Mouse (Mus musculus): ENCODE measurements around the gene Asic2.

Asic2 gene

DNA sequence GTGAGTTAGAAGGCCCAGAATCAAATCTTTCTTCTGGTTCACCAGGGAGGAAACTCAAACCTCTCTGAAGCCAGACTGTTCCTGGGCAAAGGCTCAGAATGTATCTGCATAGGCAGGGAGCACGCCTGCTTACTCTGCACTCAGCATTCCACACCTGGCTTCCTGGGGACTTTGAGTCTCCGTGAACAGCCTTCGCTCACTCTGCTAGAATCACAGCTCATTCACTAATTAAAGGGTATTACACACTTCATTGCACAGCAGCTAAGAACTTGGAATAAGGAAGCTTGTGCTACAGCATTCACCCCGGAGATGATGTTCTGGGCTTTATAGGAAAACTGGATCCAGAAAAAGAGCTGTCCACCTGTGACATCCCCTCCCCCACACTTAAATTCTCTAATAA, 3.7 kb downstream of the Asic2 start:
- no peak for DNase-seq (ENCODE audit: low read depth, low spot score)

- no peak for DNase-seq (ENCODE audit: low read depth, low spot score)
These were observed 13.9 kb downstream of the Asic2 start for GRCm38 (mm10) chr11:81954398-81954797.

- DNase-seq (ENCODE audit: low read depth, low spot score): no peak
These were observed 20.2 kb downstream of the Asic2 start for GRCm38 (mm10) chr11:81948021-81948420.

DNA sequence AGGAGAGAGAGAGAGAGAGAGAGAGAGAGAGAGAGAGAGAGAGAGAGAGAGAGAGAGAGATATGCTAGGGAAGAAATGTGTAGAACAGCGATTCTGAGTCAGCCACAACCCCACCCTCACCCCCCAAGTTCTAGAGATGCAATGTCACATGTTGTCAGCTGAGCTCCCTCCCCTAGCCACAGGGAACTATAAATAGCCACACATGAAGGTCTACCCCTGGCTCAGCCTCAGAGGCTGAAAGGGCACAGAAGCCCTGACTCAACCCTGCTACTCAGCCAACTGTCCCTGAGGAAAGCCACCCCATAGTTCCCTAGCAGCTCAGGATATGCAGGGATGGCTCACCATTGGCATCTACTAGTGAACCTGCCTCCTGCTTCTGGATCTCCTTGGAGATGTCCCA, 26.1 kb downstream of the Asic2 start:
- no peak for DNase-seq (ENCODE audit: low read depth, low spot score)

DNA sequence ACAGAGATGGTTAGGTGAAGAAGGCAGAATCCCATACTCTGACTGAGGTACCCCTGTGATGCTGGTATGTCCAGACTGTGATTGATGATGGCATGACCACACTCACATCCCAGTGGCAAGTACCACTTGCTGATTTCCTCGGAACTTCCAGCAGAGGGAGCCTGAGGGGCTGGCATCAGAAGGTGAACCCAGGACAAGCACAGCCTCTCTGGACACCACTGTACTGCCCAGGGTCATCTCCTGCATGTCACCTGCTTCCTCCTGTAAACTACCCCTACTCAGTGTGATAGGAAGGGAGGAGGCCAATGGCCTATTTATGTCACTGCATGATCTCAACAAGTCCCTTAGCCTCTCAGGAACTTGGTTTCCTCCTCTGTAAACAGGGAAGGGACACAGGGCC, 27.3 kb downstream of the Asic2 start:
- peak; percentile 2 for DNase-seq (ENCODE audit: low read depth, low spot score)

GRCm38 (mm10) chr11:81937516-81937915, 30.7 kb downstream of the Asic2 start:
- DNase-seq (ENCODE audit: low read depth, low spot score): no peak

GRCm38 (mm10) chr11:81926393-81926792, 41.9 kb downstream of the Asic2 start:
- no peak for DNase-seq (ENCODE audit: low read depth, low spot score)

DNA sequence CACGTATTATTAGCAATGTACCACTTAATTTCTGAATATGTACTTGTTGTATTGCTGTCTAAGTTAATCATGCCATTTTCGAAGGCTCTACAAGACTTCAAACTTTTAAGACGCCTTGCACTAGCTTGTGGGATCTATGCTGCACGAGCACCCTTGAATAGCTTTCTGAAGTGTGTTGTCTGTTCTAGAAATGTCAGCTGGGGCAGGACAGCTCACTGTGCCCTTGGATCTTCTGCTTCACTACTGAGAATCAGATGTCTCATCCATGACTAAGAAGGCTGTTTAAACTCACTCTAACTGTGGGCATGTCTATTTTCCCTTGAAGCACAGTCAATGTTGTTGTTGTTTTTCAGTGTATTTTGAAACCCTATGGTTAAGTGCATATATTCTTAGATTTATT, 44.6 kb downstream of the Asic2 start:
- no peak for DNase-seq (ENCODE audit: low read depth, low spot score)

DNA sequence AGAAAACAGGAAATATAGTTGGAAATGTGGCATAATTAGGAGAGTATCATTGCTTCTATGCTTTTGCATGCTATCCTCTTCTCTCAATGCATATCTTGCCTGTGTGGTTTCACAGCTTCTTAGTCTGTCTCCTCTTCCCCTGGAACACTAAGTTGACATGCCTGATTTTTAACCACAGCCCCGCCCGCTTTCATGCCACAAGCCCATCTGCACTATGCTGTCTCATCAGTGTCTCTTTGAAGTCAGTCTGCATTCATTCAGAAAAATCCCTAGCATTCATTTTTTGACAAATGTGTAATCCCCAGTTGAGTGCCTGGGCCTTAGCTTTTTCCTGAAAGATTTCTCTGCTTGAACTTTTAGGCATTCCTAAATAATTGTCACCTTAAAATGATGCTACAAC, 45.2 kb downstream of the Asic2 start:
- no peak for DNase-seq (ENCODE audit: low read depth, low spot score)

- peak; percentile 11 for DNase-seq (ENCODE audit: low read depth, low spot score)
These were observed 52.8 kb downstream of the Asic2 start for GRCm38 (mm10) chr11:81915501-81915900.

DNA sequence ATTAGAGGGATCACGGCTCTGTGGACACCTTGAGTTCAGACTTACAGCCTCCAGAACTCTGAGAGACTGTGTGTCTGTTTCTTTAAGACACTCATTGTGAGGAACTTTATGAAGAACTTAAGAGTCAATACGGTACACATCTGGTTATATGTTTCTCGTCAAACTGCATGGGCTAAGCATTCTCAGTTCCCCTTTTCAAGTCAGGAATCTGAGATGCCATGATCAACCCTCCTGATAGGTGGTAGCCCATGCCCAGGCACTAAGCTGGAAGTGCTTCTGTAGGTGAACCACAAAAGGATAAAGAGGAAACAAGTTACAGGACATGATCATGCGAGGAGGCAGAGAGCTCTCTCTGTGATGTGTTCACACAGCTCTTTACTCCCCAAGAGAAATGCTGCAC, 55.2 kb downstream of the Asic2 start:
- no peak for DNase-seq (ENCODE audit: low read depth, low spot score)

- no peak for DNase-seq (ENCODE audit: low read depth, low spot score)
These were observed 58.8 kb downstream of the Asic2 start for GRCm38 (mm10) chr11:81909397-81909894.

- DNase-seq (ENCODE audit: low read depth, low spot score): no peak
These were observed 59.5 kb downstream of the Asic2 start for GRCm38 (mm10) chr11:81908760-81909159.

DNA sequence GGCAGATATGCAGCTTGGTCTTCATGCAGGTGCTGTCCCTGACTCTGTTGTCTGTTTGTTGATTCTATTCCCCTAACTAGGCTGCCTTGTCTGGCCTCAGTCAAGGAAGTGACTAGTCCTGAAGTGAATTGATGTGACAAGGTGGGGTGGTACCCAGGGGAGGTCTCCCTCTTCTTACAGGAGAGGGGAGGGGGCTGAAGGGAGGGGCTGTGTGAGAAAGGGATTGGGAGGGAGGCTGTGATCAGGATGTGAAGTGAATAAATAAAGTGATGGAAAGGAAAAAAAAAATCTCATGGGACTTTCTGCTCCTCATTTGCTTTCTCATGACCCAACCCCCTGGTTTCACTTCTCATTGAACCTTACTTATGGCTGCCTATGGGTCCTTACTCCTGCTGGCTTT, 65.9 kb downstream of the Asic2 start:
- DNase-seq (ENCODE audit: low read depth, low spot score): no peak

DNA sequence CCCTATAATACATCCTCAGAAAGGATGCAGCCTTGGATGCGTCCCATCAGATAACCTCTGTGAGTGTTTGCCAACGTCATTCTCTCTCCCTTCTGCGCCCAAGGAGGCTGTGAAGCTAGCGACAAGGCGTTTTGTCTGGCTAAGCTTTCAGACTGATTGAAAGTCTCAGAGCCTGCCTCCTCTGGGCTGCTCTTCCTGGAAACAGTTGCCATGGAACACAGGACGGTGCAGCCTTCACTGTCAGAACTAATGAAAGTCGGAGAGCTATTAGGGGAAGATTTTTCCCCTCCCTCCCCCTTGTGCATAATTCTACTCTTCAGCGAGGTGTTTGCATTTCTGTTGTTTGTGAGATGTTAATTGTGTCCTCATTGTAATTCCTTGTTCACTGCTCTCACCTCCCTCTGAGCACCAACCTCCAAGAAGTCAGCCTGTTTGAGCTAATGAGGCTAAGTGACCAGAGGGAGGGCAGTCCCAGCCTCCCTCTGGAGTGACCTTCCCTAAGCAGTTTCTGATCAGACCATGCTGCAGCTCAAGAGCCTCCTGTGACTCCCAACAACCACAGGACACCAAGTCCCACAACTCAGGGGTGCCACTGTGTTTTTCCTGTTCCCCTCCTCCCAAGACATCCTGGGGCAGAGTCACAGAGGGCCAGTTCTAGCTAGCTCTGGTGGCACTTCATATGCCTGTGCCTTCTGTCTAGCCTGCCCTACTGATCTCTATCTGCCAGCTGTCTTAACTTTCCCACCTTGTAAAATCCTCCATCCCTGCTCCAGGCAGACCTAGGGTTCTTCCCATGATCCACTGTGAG, 70.5 kb downstream of the Asic2 start:
- peak; percentile 11 for DNase-seq (ENCODE audit: low read depth, low spot score)

DNA sequence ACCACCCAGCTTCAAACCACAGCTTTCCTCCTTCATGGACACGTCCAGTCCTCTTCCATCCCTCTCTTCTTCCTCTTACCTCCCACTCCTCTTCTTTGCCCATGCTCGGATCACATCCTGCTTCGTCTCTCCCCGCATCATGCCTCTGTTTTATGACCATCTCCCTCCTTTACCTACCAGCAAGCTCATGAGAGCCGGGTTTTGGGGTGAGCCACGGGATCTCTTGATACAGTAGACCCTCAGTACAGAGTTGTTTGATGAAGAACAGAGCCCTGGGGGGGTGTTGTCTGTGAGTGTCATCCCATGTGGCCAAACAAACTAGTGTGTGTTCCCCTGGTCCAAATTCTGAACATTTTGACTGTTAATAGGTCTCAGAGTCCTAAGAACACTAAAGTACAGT, 71.7 kb downstream of the Asic2 start:
- no peak for DNase-seq (ENCODE audit: low read depth, low spot score)

DNA sequence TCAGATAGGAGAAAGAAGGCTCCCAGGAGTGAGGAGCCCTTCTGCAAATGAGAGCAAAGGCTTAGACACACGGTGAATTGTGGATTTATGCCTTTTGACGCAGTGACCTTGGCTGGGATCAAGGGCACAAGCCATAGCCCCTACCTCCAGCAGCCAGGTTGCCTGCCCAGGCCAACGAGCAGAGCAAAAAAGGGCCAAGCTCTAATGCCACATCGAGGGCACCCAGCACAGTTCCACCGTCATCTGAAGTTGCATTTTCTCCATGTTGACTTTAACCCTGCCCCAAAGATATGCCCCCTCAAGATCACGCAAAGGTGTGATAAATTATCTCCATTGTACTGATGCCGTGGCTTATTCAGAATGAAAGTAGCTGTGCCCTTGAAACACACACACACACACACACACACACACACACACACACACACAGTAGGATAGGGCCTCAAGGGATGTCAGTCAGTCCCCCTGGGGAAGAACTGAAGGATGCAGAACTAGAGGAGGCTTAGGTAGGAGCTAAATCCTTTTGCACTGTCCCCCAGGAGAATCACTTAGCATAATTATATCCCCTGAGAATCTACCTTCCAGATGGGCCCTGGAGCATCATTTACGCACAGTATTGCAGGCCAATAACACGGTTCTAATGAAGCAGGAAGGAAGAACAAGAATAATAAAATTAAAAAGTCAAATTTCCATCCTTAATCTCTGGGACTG, 96.6 kb downstream of the Asic2 start:
- no peak for DNase-seq (ENCODE audit: low read depth, low spot score)

GRCm38 (mm10) chr11:81865661-81866382, 102.4 kb downstream of the Asic2 start:
- DNase-seq (ENCODE audit: low read depth, low spot score): no peak

DNA sequence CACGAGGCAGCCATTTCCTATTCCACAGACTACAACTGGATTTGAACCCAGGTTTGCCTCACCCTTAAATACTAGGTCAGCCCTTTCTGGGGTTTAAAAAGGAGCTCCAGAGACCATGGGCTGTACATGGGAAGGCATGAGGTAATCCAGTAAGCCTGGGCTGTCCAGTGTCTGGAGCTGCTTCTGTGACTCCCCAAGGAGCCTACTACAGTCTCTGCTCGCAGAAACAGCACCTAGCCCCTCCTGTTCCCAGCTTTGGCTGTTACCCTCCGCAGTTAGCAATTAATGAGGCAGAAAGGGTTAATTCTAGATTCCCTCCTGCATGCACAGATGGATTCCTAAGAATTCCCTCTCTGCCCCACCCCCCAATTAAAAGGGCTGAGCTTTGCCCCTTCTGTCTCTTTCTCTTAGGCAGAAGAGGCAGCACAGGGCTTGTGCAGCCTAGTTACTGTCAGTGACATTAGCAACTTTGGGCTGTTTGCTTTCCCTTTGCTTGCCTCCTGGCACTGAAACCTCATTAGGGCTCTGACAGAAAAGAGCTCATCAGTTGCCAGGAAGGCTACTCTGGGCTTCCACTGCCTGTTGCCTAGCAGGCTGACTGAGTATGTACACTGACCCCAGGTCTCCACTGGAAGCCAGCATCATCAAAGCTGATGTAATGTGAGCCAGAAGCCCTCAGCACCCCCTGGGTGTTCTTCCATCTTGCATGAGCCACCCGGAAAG, 107.8 kb downstream of the Asic2 start, which contains the start of gene 5530401A14Rik:
Gene 5530401A14Rik, plus strand, starts transcription at position 424 of the 723 bp plus-strand sequence.
- DNase-seq (ENCODE audit: low read depth, low spot score): peak; percentile 41

GRCm38 (mm10) chr11:81847773-81848490, 120.3 kb downstream of the Asic2 start:
- peak; percentile 14 for DNase-seq (ENCODE audit: low read depth, low spot score)

- DNase-seq (ENCODE audit: low read depth, low spot score): no peak
These were observed 122.6 kb downstream of the Asic2 start for GRCm38 (mm10) chr11:81845686-81846036.
